Mouse (Mus musculus) limb, embryonic 12.5 days (tissue): ENCODE results near the gene Prpf40b. TPM values are rescaled to one million over a fixed set of nuclear protein-coding genes. Genes with fewer than 3 reads are reported as not detected.

Experiments
- ATAC-seq: fragments of 200-750 bp; cut with Nextera tagmentation; 2 replicates; pipeline ENCODE4 v1.8.0; 2017; ENCODE audit warnings: low read depth, moderate TSS enrichment; ENCODE audit not compliant: insufficient number of reproducible peaks, insufficient read depth, low FRiP score, low TSS enrichment
- H3K27ac ChIP-seq: fragments of 300-500 bp; sonication (generic); 2 replicates; pipeline ENCODE4 v1.5.1; 2016; ENCODE audit warnings: mild to moderate bottlenecking, moderate library complexity
- H3K27me3 ChIP-seq: fragments of 300-500 bp; sonication (generic); 2 replicates; pipeline ENCODE4 v1.6.1; 2016; ENCODE audit warnings: mild to moderate bottlenecking, moderate library complexity
- H3K36me3 ChIP-seq: fragments of 300-500 bp; sonication (generic); 2 replicates; pipeline ENCODE4 v1.6.1; 2016; ENCODE audit warnings: mild to moderate bottlenecking, moderate library complexity
- H3K4me1 ChIP-seq: fragments of 300-500 bp; sonication (generic); replicated peaks from 2 replicates; pipeline ENCODE4 v1.6.1; 2016
- H3K4me2 ChIP-seq: fragments of 300-500 bp; sonication (generic); 2 replicates; pipeline ENCODE4 v1.6.1; 2016; ENCODE audit warnings: mild to moderate bottlenecking, moderate library complexity
- H3K4me3 ChIP-seq: fragments of 300-500 bp; sonication (generic); replicated peaks from 2 replicates; pipeline ENCODE4 v1.5.1; 2016; ENCODE audit warnings: mild to moderate bottlenecking
- H3K9ac ChIP-seq: fragments of 300-500 bp; sonication (generic); replicated peaks from 2 replicates; pipeline ENCODE4 v1.6.1; 2016; ENCODE audit warnings: mild to moderate bottlenecking, moderate library complexity
- H3K9me3 ChIP-seq: fragments of 300-500 bp; sonication (generic); 2 replicates; pipeline ENCODE4 v1.6.1; 2016; ENCODE audit warnings: mild to moderate bottlenecking, moderate library complexity
- WGBS: fragments of 180-500 bp; shearing (Covaris S2); methylation state at CpG from one replicate; pipeline ENCODE4 v1.1.7; 2016; 5-methylcytosine and 5-hydroxymethylcytosine counted together
- polyA plus RNA-seq: library from polyadenylated mRNA; unstranded; fragments of >200 nt; fragmentation: Nextera tagmentation; extraction: Ambion mirVana; gene quantifications from 2 replicates; pipeline ENCODE4 v1.2.1, GENCODE M21; 2016

The Prpf40b gene
- polyA plus RNA-seq, 1 experiment from 2014 or later = 74.6 TPM

DNA sequence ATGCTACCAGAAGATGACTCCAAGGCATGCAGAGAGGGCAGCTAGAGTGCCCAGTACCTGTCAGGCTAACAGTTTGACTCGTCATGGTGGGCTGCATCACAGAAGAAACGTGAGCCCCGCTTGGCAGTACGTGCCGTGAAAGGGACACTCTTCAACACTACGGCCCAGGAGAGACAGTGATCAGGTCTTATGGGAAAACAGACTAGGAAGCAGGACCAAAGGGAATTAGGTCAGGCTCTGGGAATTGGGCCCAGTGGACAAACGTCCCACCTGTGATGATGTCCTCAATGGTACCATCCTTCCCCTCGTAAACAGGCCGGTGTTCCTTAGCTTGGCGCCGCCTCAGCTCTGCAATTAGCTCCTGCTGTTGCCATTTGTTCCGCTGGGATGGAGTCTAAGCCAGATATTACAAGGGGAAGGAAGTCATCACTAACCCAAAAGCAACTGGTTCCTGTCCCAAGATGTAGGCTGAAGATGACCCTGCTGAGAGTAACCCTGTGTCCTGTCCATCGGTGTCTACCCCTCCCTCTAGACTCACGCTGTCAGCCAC lies 24.0 kb downstream of the Prpf40b start:
- no peak for ATAC-seq
- no peaks in the 10 kb centered on the region for H3K27me3 ChIP-seq
- H3K36me3 ChIP-seq = peaks cover 99% of the 10 kb centered on the region
- no peaks in the 10 kb centered on the region for H3K9me3 ChIP-seq
- H3K4me2 ChIP-seq = no peak overlapping the region
- no peak overlapping the region for H3K9ac ChIP-seq
- 0 out of 2 replicates have a peak, but pooled peaks cover 3% of the 10 kb centered on the region for H3K4me1 ChIP-seq
- WGBS = 79% methylated on average over 14 of the region's 14 CpGs
- H3K27ac ChIP-seq = peak overlapping the region; percentile 50; the same call in 1 of the 2 replicates
- no peak overlapping the region for H3K4me3 ChIP-seq

DNA sequence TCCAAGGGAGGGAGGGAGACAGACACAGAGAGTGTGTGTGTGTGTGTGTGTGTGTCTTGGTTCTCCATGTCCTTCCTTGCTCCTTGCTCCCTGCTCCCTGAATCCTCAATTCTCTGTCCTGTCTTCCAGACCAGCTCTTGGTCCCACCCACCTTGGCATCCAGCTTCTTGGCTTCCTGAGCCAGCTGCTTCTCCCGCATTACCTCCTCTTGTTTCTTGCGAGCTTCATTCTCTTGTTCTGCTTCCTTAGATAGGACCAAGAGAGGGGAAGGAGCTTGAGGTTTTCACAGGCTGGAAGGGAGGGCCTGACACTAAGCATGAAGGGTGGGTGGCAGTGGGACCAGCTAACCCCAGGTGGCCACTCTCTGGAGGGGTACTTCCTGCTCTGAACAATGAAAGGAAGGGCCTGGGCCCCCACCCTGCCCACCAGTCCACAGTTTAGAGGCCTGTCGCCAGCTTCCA lies 24.6 kb downstream of the Prpf40b start:
- H3K9me3 ChIP-seq = no peaks in the 10 kb centered on the region
- no peak overlapping the region for H3K4me2 ChIP-seq
- WGBS = 87% methylated on average over 3 of the region's 3 CpGs
- H3K27me3 ChIP-seq = no peaks in the 10 kb centered on the region
- peak overlapping the region; percentile 50; the same call in 1 of the 2 replicates for H3K27ac ChIP-seq
- 0 out of 2 replicates have a peak, but pooled peaks cover 3% of the 10 kb centered on the region for H3K4me1 ChIP-seq
- H3K9ac ChIP-seq = no peak overlapping the region
- H3K36me3 ChIP-seq = peaks cover 99% of the 10 kb centered on the region
- ATAC-seq = no peak
- H3K4me3 ChIP-seq = no peak overlapping the region

DNA sequence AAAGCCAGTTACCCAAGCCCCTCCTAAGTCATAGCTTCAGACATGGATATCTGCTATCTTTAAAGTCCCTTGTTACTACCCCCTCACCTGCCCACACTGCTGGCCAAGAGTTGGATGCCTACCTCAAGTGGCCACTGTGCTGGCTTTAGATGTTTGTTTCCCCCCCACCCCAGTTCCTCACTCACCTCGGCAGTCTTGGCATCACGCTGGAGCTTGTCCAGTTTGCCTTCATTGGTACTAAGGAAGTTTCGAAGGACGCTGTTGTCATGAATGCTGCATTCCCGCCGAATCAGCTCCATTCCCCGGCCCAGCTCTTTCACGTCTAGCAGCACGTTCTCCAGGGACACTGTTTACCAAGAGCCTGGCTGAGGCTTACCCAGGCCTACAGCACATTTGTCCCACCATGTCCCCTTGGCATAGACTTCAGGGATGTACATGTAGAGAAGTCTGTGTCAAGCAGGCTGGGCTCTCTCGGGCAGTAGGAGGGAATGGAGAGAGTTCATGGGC lies 25.3 kb downstream of the Prpf40b start:
- H3K9ac ChIP-seq = no peak overlapping the region
- H3K27me3 ChIP-seq = no peaks in the 10 kb centered on the region
- peak overlapping the region; percentile 31; the same call in 1 of the 2 replicates for H3K27ac ChIP-seq
- H3K4me2 ChIP-seq = no peak overlapping the region
- 87% methylated on average over 10 of the region's 10 CpGs for WGBS
- H3K4me3 ChIP-seq = no peak overlapping the region
- no peak for ATAC-seq
- H3K36me3 ChIP-seq = peaks cover 99% of the 10 kb centered on the region
- H3K9me3 ChIP-seq = no peaks in the 10 kb centered on the region
- H3K4me1 ChIP-seq = 0 out of 2 replicates have a peak, but pooled peaks cover 3% of the 10 kb centered on the region

DNA sequence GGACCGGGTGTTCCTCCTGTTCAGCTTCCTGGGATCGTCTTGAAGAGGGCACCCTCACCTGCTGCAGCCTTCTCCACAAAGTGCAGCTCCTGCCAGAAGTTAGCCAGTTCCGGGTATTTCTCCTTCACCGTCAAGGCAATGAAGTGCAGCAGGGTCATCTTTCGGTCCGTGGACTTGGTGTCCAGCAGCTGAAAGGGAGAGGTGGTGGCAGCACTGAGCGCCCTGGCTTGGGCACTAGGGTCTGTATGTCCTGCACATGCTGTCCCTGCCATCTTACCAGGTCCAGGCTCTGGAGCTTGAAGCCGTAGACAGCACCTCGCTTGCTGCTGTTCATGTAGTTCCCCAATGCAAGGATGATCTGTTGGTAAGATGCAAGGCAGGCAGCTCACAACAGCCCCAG lies 26.1 kb downstream of the Prpf40b start:
- H3K27ac ChIP-seq = peak overlapping the region; percentile 56; the same call in 1 of the 2 replicates
- 87% methylated on average over 9 of the region's 9 CpGs for WGBS
- H3K4me3 ChIP-seq = no peak overlapping the region
- ATAC-seq = no peak
- 0 out of 2 replicates have a peak, but pooled peaks cover 3% of the 10 kb centered on the region for H3K4me1 ChIP-seq
- no peak overlapping the region for H3K4me2 ChIP-seq
- no peak overlapping the region for H3K9ac ChIP-seq
- H3K27me3 ChIP-seq = no peaks in the 10 kb centered on the region
- H3K36me3 ChIP-seq = peaks cover 99% of the 10 kb centered on the region
- H3K9me3 ChIP-seq = no peaks in the 10 kb centered on the region

DNA sequence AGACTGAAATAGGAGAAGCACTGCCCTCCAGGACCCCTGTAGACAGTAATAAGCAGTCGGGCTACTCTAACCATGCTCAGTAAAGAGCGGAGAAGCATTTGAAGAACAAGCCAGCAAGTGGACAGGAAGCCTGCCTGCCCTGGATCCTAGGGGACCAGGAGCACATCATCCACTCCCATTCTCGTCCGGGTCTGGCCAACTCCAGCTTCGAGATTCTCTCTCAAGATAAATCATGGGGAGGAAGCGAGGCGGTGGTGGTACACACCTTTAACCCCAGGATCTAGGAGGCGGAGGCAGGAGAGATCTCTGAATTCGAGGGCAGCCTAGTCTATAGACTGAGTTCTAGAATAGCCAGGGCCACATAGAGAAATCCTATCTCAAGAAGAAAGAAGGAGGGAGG lies 29.3 kb downstream of the Prpf40b start:
- no peak overlapping the region for H3K4me3 ChIP-seq
- peaks cover 99% of the 10 kb centered on the region for H3K36me3 ChIP-seq
- H3K9me3 ChIP-seq = 0 out of 2 replicates have a peak, but pooled peaks cover 6% of the 10 kb centered on the region
- ATAC-seq = no peak
- no peak overlapping the region for H3K4me2 ChIP-seq
- 0 out of 2 replicates have a peak, but pooled peaks cover 3% of the 10 kb centered on the region for H3K4me1 ChIP-seq
- H3K27me3 ChIP-seq = no peaks in the 10 kb centered on the region
- 0 out of 2 replicates have a peak overlapping the region, but pooled peaks have one; percentile 31 for H3K27ac ChIP-seq
- no peak overlapping the region for H3K9ac ChIP-seq
- whole genome bisulfite sequencing = 84% methylated on average over 9 of the region's 9 CpGs

DNA sequence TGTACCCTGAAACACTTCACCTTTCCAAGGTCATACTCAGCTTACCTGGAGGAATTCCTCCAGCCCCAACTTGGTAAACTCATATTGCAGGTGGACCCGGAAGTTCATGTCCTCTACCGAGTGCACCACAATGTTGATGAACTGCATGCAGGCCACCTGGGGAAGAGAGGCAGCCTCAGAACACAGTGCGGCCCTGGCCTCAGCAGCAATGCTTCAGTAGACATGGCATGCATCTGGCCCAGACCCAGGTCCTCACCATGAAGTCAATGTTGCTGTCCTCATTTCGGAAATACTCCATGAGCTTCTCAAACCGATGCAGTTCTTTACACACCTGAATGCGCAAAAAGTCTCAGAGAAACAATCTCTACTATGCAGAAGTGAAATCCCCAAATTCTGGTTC lies 30.7 kb downstream of the Prpf40b start:
- Histone ChIP-seq H3K27ac (no peak overlapping the region), H3K4me1 (0 out of 2 replicates have a peak, but pooled peaks cover 3% of the 10 kb centered on the region), H3K27me3 (no peaks in the 10 kb centered on the region), H3K4me2 (no peak overlapping the region), H3K9ac (no peak overlapping the region), H3K9me3 (0 out of 2 replicates have a peak, but pooled peaks cover 6% of the 10 kb centered on the region), H3K4me3 (no peak overlapping the region), H3K36me3 (peaks cover 91% of the 10 kb centered on the region)
- ATAC-seq = no peak
- WGBS = 93% methylated on average over 6 of the region's 6 CpGs

DNA sequence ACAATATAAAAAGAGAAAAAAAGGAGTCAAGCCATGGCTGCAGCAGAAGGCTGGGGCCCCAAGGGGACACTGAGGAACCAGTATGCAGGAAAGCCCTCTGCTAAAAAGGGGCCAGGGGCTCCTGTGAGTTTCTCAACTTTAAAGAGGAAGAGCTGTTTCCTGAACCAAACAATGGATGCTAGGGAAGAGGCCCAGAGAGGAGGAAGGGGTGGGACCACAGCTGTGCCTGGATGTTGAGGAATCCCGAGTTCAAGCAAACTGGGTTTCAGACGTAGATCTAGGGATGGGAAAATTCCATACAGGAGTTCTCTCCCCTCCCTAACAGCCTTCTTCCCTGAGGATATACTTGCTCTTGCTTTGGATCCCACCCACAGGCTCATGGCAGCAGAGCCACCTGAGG lies 31.5 kb downstream of the Prpf40b start:
- no peak for ATAC-seq
- Histone ChIP-seq H3K9ac (no peak overlapping the region), H3K4me1 (peaks cover 7% of the 10 kb centered on the region), H3K9me3 (0 out of 2 replicates have a peak, but pooled peaks cover 6% of the 10 kb centered on the region), H3K36me3 (peaks cover 91% of the 10 kb centered on the region), H3K4me3 (no peak overlapping the region), H3K27me3 (no peaks in the 10 kb centered on the region), H3K4me2 (no peak overlapping the region), H3K27ac (no peak overlapping the region)
- 57% methylated on average over 2 of the region's 2 CpGs for WGBS

DNA sequence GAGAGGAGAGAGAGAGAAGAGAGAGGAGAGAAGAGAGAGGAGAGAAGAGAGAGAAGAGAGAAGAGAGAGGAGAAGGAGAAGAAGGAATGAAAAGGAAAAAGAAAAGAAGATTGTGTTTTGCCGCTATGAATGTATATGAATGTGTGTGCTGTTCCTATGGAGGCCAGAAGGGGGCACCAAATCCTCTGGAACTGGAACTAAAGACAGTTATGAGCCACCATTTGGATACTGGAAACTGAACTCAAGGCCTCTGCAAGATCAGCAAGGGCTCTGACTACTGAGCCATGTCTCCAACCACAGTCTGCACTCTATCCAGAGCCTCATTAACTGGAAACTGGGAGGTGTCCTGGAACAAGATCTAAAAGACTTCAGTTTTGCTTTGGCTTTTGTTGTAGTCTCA lies 32.1 kb downstream of the Prpf40b start:
- Histone ChIP-seq H3K4me2 (no peak overlapping the region), H3K36me3 (peaks cover 91% of the 10 kb centered on the region), H3K27ac (no peak overlapping the region), H3K4me1 (peaks cover 12% of the 10 kb centered on the region), H3K4me3 (no peak overlapping the region), H3K9ac (no peak overlapping the region), H3K9me3 (0 out of 2 replicates have a peak, but pooled peaks cover 6% of the 10 kb centered on the region), H3K27me3 (no peaks in the 10 kb centered on the region)
- no peak for ATAC-seq
- WGBS = 61% methylated on average over 1 of the region's 1 CpGs

DNA sequence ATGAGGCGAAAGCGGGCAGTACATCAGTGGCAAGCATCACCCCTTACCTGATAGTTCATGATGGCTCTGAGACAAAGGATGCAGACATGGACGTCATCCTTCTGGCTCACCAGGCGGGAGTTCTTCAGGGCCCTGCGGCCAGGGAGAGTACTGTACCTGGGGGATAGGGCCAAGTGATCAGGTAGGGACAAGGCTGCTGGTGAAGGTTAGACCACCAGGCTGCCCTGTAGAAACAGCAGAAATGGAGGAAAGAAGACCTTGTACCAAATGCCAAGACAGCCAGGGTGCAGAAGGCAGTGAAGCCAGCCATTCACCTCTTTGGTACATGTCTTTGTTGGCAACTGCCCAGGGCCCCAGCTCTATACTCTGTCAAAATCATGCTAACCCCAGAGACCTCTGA lies 33.1 kb downstream of the Prpf40b start:
- Histone ChIP-seq H3K4me2 (no peak overlapping the region), H3K4me1 (peaks cover 23% of the 10 kb centered on the region), H3K27ac (no peak overlapping the region), H3K9me3 (0 out of 2 replicates have a peak, but pooled peaks cover 6% of the 10 kb centered on the region), H3K4me3 (no peak overlapping the region), H3K27me3 (no peaks in the 10 kb centered on the region), H3K9ac (no peak overlapping the region), H3K36me3 (peaks cover 85% of the 10 kb centered on the region)
- WGBS = 96% methylated on average over 5 of the region's 5 CpGs
- no peak for ATAC-seq

DNA sequence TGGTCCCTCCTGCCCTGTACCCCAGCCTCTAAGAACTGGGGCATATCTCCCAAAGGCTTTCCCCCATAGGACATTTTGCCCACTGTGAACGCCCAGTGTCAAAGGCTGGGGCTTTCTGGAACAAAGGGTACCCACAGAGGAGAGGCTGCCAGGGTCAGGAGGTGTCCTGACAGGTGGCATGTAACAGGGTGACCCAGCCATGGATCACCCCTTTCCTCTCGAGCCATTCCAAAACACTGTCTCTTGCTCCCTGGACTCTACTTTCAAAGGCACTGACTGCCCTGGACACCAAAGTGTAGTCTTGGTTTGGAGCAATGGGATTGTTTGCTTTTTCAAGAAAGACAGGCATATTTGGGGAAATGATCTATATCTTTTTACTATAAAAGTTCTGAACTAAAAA lies 35.4 kb downstream of the Prpf40b start:
- Histone ChIP-seq H3K27ac (no peak overlapping the region), H3K4me1 (peaks cover 46% of the 10 kb centered on the region), H3K4me2 (no peak overlapping the region), H3K36me3 (peaks cover 62% of the 10 kb centered on the region), H3K27me3 (no peaks in the 10 kb centered on the region), H3K4me3 (no peak overlapping the region), H3K9ac (no peak overlapping the region), H3K9me3 (0 out of 2 replicates have a peak, but pooled peaks cover 6% of the 10 kb centered on the region)
- 67% methylated on average over 2 of the region's 2 CpGs for WGBS
- no peak for ATAC-seq

DNA sequence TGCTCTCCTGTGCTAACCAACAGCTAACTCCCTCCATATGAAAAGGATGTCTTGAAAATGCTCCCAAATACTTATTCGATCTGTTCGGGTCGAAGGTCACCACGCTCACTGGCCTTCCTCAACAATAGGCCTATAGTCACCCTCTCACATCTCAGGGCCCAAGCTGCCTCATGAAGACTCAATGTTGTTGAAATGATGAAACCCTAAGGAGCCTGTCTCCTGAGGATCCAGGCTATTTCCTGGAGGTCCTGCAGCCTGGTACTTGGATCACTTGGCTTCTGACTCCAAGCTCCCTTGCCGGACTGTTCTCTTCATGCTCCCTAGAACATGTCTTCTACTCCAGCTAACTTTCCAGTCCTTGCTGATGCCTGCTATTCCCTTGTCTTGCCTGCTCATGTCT lies 36.5 kb downstream of the Prpf40b start:
- no peak overlapping the region for H3K9ac ChIP-seq
- H3K27me3 ChIP-seq = no peaks in the 10 kb centered on the region
- no peak overlapping the region for H3K4me2 ChIP-seq
- 83% methylated on average over 5 of the region's 5 CpGs for WGBS
- no peak for ATAC-seq
- H3K27ac ChIP-seq = peak overlapping the region; percentile 99
- peaks cover 56% of the 10 kb centered on the region for H3K4me1 ChIP-seq
- H3K4me3 ChIP-seq = no peak overlapping the region
- H3K9me3 ChIP-seq = 0 out of 2 replicates have a peak, but pooled peaks cover 6% of the 10 kb centered on the region
- H3K36me3 ChIP-seq = peaks cover 53% of the 10 kb centered on the region
